Mouse (Mus musculus) right cerebral cortex, postnatal 25 days (tissue): ENCODE results near the gene Efcab5.
"Not testable (repeated sequence)": the region's sequence is repeated elsewhere in the genome, so short reads cannot be mapped to it uniquely, and the experiment has no call there.

Source experiments
- DNase-seq: peaks from one replicate; pipeline ENCODE4 v3.0.0; 2022

Gene Efcab5

GRCm38 (mm10) chr11:77094136-77094535 is 94.6 kb downstream of the Efcab5 start:
- no peak for DNase-seq

DNA sequence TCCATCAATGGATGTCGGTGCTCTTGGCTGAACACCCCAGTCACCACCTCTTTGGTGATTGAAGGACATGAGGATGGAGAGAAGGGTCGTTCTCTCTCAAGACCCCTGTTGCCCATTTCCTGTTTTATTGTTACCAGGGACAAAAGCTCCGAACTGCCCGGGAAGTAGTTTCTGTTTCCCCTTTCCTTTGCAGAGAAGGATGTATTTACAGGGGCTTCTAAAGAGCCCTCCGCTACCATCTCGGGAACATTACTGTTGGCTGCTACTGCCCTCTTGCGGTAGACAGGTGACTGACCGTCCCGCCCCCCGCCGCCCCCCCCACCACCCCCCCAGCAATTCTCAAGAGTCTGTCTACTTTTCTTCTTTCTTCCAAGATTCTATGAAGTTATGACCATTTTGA is 95.6 kb downstream of the Efcab5 start:
- no peak for DNase-seq

- DNase-seq = no peak
Observed at GRCm38 (mm10) chr11:77089162-77089561, 99.6 kb downstream of the Efcab5 start.

DNA sequence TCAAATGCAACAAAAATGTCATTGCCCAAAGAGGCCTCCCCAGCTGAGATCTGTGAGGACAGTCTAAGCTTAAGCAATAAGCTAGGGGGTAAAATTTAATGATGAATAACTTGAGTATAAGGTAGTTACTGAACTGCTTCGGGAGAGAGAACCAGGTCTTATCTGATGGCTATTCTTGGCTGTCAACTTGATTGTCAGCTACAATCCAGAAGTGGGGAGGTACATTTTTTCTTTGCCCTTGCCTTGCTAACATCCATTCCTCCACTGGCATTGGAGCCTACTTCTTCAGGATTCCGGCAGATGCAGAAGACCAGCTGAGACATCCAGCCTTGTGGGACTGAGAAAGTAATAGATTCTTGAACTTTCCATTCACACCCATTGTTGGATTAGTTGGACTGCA is 101.8 kb downstream of the Efcab5 start:
- no peak for DNase-seq

DNA sequence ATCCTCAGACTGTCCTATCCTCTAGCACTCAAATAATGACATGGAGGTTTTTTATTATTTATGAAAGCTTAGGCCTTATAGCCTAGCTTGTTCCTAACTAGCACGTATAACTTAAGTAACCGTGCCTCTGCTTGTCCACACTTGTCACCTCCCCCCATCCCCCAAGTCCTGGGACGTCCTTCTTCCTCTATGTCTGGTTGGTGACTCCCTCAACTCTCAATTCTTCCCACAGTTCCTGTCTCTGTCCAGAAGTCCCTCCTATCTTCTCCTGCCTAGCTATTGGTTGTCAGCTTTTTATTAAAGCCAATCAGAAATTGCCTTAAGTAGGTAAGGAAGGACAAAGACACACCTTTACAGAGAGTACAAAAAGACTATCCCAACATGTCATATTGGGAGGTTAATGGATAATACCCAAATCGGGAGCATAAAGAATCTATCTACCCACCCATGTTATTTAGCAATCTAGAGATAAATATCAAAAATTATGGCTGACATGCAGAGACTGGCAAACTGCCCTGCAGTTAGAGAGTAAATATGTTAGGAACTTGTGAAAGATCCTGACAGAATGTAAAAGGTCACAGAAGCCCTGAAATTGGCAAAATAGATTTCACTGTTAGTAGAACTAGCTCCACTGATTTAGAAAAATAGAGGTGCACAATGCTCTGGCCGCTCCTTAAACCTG is 104.6 kb downstream of the Efcab5 start:
- DNase-seq = no peak

DNA sequence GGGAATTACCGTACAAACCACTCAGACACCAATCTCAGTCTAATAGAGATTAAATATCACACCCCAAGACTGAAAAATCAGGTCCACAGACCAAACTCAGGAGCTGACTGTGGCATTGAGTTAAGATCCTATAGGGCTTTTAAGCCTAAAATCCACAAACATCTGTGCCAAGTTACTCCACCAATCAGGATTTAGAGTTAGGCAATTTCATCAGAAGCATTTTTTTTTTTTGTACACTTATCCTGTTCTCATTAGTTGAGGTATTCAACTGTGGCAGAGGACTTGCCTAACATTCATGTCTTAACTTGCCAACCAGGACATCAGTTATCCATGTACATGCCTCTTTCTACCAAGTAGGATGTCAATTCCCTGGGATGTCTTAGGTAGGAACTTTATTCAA is 109.4 kb downstream of the Efcab5 start:
- no peak for DNase-seq

GRCm38 (mm10) chr11:77078273-77079134 is 110.3 kb downstream of the Efcab5 start, which contains the start of gene Nsrp1:
TSS of gene Nsrp1 (minus strand) at chr11:77078435.
- DNase-seq = peak; percentile 92

DNA sequence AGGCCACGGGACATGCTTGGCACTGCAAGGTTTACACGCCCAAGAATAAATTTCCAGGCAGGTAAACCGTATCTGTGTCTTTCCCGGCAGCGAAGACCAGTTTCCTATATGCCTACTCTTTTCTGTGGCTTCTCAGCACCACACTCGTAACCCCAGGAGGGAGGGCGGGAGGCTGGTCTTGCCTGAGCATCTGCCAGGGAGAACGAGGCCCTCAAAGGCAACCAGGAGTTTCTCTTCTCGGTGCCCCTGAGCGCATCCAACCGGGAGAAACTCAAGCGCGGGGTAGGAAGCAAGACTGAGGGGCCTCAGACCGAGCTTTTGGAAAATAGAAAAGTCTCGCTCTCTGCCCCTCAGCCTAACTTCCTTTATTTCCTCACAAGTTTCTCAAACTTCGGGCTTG is 111.0 kb downstream of the Efcab5 start:
- no peak for DNase-seq

GRCm38 (mm10) chr11:77077331-77077730 is 111.4 kb downstream of the Efcab5 start:
- not testable (repeated sequence) for DNase-seq

DNA sequence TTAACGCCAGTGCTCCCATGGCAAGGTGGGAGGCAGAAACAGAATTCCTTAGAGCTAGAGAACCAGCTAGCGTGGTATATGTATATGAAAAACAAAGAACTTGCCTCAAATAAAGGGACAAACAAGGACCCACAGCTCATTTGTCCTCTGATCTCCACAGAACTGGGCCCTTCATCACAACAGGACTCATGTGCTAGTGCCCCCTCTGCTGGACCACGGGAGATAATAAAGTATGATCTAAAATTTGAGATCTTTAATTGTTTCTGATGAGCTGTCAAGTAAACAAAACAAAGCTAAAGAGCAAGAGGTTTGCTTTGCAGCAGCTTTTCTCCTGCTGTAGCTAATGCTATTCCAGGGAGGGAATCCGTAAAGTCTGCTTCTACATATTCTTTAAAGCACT is 118.0 kb downstream of the Efcab5 start:
- no peak for DNase-seq

GRCm38 (mm10) chr11:77068825-77069224 is 119.9 kb downstream of the Efcab5 start:
- no peak for DNase-seq

DNA sequence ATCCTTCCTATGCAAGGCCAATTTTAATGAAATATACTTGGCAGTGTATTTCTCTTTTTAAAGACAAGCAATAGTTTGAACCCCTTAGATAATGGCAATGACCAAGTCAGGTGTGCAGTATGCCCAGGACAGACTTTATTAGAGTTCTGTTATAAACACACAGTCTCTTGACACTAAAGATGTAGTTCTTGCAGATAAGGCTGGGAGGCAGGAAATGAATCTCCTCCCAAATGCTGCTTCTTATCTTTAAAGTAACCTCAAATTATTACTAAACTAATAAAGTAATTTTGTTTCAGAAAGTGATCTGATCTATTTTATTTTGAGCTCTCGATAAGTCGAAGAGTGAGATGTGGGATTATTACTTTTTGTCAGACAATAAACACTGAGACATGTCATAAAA is 125.4 kb downstream of the Efcab5 start:
- DNase-seq = no peak

DNA sequence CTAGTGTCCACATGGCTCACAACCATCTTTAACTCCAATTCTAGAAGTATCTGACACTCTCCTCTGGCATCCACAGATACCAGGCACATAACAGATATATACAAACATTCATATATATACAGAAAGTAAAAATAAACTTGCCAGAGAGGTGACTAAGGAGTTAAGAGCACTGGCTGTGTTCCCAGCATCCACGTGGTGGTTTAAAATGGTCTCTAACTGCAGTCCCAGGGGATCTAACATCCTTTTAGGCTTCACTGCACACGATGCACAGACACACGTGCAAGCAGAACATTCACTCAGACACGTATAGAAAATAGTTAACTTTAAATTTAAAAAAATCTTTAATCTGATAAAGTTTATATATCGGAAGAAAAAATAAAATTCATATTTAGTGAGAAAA is 126.8 kb downstream of the Efcab5 start:
- DNase-seq = no peak

DNA sequence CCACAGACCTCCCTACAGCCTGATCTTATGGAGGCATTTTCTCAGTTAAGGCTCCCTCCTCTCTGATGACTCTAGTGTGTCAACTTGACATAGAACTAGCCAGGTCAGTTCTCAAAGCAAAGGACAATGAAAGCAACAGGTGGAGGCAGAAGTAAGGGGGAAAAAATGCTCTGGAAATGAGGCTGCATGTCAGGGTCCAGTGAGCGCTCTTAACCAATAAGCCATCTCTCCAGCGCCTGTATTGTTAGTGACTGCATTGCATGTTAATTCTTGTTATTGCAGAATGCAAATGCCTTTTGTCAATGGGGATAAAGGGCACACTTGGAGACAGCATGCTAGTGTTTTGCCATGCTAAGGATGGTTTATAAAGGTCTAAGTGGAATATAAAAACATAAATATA is 146.0 kb downstream of the Efcab5 start:
- no peak for DNase-seq

DNA sequence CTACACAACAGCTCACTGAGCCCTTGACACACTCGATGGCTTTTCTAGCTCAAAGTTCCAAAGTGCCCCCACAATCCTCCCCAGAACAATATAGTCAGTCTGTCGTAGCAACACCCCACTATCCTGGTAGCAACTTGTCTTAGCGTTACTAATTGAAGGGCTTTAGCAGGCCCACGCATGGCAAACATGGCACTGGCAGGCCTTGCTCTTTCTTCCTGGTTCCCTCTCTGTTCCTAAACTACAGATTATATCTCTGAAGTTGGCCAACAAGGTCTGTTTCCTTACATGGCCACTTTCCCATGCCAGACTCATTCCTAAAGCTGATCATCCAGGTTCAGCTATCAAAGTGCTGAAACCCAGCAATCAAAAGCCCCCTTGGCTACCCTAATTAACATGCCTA is 146.9 kb downstream of the Efcab5 start:
- no peak for DNase-seq
